Mouse (Mus musculus) WW6 (cell line): ENCODE measurements around the gene Selenos.
"Not testable (repeated sequence)": the region's sequence is repeated elsewhere in the genome, so short reads cannot be mapped to it uniquely, and the experiment has no call there.

Experiments
- DNase-seq: peaks from one replicate; pipeline ENCODE4 v3.0.0-alpha.2; 2013; ENCODE audit warnings: low read depth, low spot score

Gene Selenos

GRCm38 (mm10) chr7:66079364-66080230 is at the start of gene Selenos:
Selenos (plus strand) TSS chr7:66079649.
- peak; percentile 95 for DNase-seq

- no peak for DNase-seq
Observed at GRCm38 (mm10) chr7:66036809-66037208, 42.6 kb upstream of the Selenos start.

- no peak for DNase-seq
Observed at GRCm38 (mm10) chr7:66038261-66038660, 41.2 kb upstream of the Selenos start.

GRCm38 (mm10) chr7:66038730-66039129 is 40.7 kb upstream of the Selenos start:
- DNase-seq = no peak

GRCm38 (mm10) chr7:66040026-66040814 is 39.2 kb upstream of the Selenos start:
- DNase-seq = no peak

- DNase-seq = no peak
Observed at GRCm38 (mm10) chr7:66043552-66044459, 35.6 kb upstream of the Selenos start, which contains the start of gene Gm45213. Gm45213 (plus strand) TSS chr7:66043602.

GRCm38 (mm10) chr7:66044617-66045016 is 34.8 kb upstream of the Selenos start:
- no peak for DNase-seq

GRCm38 (mm10) chr7:66046921-66047918 is 32.2 kb upstream of the Selenos start:
- DNase-seq = no peak

- no peak for DNase-seq
Observed at GRCm38 (mm10) chr7:66047975-66048374, 31.5 kb upstream of the Selenos start.

GRCm38 (mm10) chr7:66048446-66049230 is 30.8 kb upstream of the Selenos start:
- DNase-seq = no peak

GRCm38 (mm10) chr7:66053946-66054483 is 25.4 kb upstream of the Selenos start:
- no peak for DNase-seq

GRCm38 (mm10) chr7:66055356-66055755 is 24.1 kb upstream of the Selenos start:
- DNase-seq = not testable (repeated sequence)

GRCm38 (mm10) chr7:66058703-66059102 is 20.7 kb upstream of the Selenos start, which contains the start of gene Snrpa1:
Snrpa1 (plus strand) TSS chr7:66059003.
- DNase-seq = no peak

GRCm38 (mm10) chr7:66060066-66060956 is 19.1 kb upstream of the Selenos start:
- peak; percentile 74 for DNase-seq

GRCm38 (mm10) chr7:66061057-66061456 is 18.4 kb upstream of the Selenos start:
- no peak for DNase-seq

- no peak for DNase-seq
Observed at GRCm38 (mm10) chr7:66076411-66076810, 3.0 kb upstream of the Selenos start.

- DNase-seq = no peak
Observed at GRCm38 (mm10) chr7:66080231-66080613, 773 bp downstream of the Selenos start.

GRCm38 (mm10) chr7:66083757-66084156 is 4.3 kb downstream of the Selenos start:
- no peak for DNase-seq
